Mouse (Mus musculus) E14TG2a.4 (cell line): ENCODE measurements around the gene Zfp711.

ENCODE experiments used
- CTCF ChIP-seq: conservative IDR thresholded peaks from 2 replicates; pipeline ENCODE4 v1.5.1; 2014; ENCODE audit warnings: low read length
- NANOG ChIP-seq: IDR thresholded peaks from 2 replicates; pipeline ENCODE4 v1.6.1; 2014; ENCODE audit warnings: borderline replicate concordance, low read length, mixed read lengths
- POU5F1 ChIP-seq: IDR thresholded peaks from 2 replicates; pipeline ENCODE4 v1.6.1; 2014; ENCODE audit warnings: low read length, borderline replicate concordance

DNA sequence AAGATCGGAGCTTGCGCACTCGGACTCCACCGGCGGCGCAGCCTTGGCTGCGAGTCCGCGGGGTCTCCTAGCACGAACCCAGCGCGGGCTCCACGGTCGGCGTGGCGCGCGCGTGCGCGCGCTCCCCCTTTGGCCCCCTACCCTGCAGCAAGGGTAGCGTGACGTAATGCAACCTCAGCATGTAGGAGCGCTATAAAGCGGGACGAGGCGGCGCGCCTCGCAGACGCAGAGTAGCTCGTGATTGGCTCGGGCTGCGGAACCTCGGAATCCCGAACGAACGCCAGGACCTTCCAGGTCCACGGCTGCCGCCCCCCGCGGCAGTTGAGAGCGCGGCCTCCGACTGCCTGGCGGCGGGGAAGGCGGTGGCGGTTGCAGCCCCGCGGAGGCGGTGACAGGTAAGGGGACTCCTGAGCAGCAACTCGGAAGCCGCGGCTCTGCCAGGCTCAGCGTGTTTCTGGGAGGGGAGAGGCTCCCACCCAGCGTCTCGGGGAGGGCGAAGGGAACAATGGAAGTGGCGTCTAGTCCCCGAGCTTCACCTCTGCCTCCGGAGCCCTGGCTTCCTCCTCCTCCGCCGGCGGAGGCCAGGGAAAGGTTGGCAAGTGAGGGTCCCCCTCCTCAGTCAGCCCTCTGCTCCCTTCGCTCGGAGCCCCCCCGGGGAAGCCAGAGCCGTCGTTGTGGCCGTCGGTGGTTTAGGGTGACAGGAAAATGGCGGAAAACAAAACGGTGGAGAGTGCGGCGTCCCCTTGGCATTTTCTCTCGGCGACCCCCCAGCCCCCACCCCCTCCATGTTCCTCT lies at the start of gene Zfp711:
- TF ChIP-seq CTCF = no peak
- no peak for TF ChIP-seq NANOG
- no peak for TF ChIP-seq POU5F1
